Mouse (Mus musculus): ENCODE data around the gene Cdkal1.

The Cdkal1 gene

GRCm38 (mm10) chr13:29766377-29766776 is 89.1 kb downstream of the Cdkal1 start:
- DNase-seq (ENCODE audit: low spot score in 2 of 2) = no peak

- DNase-seq (ENCODE audit: low spot score in 2 of 2) = no peak
These were observed 90.2 kb downstream of the Cdkal1 start for GRCm38 (mm10) chr13:29765296-29765695.

DNA sequence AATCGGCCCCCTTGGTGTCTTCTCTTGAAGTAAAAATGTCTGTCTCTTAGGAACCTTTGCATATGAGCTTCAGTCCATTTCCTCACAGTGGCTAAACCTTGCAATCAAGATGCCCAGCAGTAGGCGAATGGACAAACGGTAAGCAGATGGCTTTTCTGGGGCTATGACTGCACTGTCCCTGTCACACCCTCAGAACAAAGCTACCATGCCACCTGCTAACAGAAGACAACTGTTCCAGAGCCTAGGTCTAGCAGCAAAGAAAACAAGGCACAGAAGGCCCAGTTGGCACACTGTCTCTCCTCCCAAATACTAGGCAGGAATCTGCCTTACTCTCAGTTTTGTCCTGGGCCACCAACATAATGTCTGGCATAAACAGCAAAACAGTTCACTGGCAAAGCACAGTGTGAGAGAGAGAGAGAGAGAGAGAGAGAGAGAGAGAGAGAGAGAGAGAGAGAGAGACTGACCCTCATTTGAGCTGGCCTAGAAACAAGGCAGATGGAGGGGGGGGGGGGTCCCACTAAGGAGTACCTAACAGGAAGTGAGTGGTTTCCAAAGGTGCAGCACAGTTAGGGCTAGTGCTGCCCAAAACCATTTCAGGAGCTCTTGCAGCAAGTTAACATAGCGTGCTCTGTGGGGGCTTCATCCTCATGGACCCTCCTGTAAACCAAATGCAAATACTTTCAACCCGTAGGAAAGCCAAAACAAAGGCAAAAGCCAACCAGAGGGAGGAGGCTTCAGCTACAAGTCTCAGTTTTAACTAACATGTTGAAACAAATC is 95.6 kb downstream of the Cdkal1 start:
- DNase-seq (ENCODE audit: low spot score in 2 of 2) = no peak

DNA sequence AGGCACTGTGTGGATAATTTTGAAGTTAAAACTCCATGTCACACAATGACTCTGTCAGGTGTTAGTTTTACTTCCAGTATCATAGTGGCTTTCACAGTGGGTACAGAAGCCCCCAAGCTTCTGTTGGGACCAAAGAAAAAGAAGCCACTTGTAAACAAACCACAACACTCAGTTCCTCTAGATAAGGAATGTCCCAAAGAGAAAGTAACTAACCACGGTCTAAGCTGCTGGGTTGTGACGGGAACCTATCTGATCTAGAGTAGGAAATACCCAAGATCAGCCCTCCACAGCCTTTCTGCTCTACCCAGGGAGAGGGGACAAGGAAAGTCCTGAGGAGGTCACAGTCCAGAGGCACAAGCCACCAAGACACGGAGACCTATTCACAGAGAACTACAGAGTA is 99.4 kb downstream of the Cdkal1 start:
- no peak for DNase-seq (ENCODE audit: low spot score in 2 of 2)

DNA sequence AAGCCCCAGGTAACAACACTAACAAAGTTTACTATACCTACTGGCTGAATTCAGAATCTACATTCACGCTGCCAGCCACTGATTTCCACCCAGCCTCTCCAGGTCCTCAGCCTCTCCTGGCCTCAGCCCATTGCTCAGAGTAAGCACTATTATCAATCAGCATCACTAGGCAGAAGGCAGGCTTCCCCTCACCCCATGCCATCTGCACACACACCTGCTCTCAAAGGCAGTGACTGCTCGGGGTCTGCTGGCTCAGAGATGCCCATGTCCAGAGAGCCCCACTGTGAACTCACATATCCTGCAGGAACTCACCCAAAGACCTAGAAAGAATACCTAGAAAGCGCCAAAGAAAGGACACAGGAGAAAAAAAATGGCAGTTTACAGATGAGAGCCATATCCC is 102.2 kb downstream of the Cdkal1 start:
- no peak for DNase-seq (ENCODE audit: low spot score in 2 of 2)

GRCm38 (mm10) chr13:29752061-29752460 is 103.4 kb downstream of the Cdkal1 start:
- no peak for DNase-seq (ENCODE audit: low spot score in 2 of 2)

DNA sequence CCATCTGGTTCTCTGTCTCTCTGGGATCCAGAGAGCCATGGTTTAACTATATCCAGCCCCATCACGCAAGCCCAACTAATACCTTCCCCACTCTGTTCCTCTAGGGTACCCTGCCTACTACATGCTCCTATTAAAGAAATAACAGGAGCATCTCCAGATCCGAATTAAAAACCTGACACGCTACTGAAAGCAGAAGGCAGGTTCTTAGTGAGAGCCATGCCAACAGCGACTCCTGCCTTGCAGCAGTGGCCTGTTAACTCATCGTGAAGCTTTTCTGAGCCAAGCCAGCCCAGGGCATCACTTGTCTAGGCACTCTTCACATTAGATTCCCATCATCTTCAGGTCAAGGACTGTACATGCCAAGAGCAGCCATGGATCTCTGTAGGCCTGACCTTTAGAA is 104.3 kb downstream of the Cdkal1 start:
- DNase-seq (ENCODE audit: low spot score in 2 of 2) = no peak

DNA sequence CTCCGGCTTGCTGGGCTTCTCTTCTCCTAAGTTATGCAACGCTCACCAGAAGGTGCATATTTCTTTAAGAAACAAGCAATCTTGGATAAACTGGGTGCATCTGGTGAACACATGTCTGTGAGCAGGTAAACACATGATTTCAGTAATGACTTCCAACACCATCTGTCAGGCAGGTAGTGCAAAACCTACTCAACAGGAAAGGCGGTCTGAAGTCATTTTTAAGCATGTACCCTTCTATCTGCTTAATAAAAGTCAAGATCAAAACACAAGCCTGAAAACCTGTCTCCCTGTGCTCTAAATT is 108.2 kb downstream of the Cdkal1 start:
- no peak for DNase-seq (ENCODE audit: low spot score in 2 of 2)

GRCm38 (mm10) chr13:29746501-29747346 is 108.8 kb downstream of the Cdkal1 start:
- DNase-seq (ENCODE audit: low spot score in 2 of 2) = no peak

DNA sequence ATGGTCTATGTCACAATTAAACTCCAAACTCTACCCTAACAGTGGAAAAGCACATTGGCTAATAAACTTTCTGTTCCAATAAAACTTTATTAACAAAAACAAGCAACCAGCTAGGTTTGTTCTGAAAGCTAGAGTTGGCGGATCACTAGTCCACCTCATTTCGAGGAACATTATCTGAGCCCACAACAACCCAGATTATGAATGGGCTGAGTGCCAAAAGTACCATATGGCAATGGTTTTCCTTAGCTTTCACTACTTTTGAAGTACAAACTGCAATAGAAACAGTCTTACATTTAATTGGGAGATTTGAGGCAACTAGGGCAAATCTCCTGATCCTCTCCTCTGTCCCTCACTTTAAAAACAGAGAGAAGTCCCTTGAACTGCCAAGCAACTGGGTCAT is 110.4 kb downstream of the Cdkal1 start:
- peak in 1 of 2 experiments; percentile 54 for DNase-seq (ENCODE audit: low spot score in 2 of 2)

GRCm38 (mm10) chr13:29744188-29744587 is 111.3 kb downstream of the Cdkal1 start:
- DNase-seq (ENCODE audit: low spot score in 2 of 2) = no peak

- DNase-seq (ENCODE audit: low spot score in 2 of 2) = no peak
These were observed 111.7 kb downstream of the Cdkal1 start for GRCm38 (mm10) chr13:29743761-29744160.

DNA sequence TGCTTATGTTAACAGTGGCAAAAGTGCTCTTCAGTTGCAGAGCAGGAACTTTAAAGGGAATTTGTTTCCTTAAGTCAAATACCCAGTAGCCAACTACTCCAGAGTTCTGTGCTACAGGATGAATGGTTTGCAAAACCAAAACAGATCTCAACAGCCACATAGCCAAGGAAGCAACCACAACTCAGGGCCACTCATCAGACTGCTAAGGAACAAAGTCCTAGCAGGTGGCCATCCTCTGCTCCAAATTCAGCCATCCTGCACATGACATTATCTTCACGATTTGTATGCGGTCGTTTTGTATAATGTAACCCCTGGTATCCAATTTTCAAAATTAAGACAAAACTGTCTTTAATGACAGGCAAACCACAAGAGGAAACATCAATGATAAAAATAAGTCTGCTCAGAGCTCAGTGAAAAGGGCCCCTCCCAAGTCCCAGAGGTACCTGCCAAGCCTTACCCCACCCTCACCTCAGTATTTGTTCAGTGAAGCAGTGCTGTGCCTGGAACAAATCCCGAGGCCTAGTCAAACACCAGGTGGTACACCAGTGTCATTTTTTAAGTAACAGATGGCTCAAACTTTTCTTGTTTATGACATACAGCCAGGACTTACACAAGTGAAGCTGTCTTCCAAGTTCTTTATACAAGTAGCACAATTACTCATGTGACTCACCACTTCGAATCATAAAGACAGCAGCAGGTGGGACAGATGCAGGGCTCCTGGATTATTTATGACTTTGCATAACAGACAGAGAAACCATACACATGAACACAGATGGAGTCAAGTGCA is 117.6 kb downstream of the Cdkal1 start:
- peak in 1 of 2 experiments; percentile 19 for DNase-seq (ENCODE audit: low spot score in 2 of 2)

GRCm38 (mm10) chr13:29734496-29734895 is 121.0 kb downstream of the Cdkal1 start:
- no peak for DNase-seq (ENCODE audit: low spot score in 2 of 2)

DNA sequence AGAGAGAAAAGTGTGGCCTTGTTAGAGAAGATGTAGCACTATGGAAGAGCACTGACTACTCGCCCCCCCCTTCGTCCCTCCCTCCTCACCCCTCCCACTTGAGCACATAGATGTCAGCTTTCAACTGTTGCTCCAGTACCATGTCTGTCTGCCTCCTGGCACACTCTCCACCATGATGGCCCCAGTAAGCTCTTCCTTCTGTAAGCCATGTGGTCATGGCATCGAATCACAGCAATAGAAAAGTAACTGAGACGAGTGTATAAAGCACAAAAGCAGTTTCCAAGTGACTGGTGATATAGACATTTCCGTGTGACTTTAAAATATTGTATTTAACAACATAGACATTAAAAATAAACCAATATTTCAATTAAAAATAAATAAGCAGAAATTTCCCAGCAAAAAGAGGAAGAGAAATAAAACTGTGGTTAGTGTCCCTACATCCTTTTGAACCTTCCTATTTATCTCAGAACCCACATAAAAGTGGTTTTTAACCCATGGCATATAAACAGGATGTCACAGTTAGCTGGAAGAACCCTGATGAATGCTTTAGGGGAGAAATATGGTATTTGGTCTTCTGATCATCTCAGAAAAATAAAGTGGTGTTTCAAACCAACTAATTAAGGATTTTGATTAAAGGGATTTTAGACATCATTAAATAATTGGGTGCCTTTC is 129.2 kb downstream of the Cdkal1 start:
- DNase-seq (ENCODE audit: low spot score in 2 of 2) = no peak

DNA sequence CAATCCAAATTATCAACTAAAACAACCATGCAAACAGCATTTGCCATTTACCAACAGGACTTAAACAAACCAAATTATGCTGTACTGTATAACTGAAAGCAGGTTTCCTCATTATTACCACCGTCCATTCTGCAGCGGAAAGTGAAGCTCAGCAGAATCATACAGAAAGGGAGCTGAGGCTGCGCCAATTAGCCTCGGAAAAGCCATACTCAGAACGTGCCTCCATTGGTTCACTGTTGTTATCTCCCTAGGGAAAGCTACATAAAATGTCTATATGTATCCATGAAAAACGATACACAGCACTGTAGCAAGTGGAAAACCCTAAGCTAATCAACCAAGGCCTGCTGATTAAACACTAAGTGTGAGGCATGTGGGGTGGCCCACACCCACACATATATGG is 130.6 kb downstream of the Cdkal1 start:
- DNase-seq (ENCODE audit: low spot score in 2 of 2) = no peak

GRCm38 (mm10) chr13:29723150-29723549 is 132.3 kb downstream of the Cdkal1 start:
- DNase-seq (ENCODE audit: low spot score in 2 of 2) = no peak

DNA sequence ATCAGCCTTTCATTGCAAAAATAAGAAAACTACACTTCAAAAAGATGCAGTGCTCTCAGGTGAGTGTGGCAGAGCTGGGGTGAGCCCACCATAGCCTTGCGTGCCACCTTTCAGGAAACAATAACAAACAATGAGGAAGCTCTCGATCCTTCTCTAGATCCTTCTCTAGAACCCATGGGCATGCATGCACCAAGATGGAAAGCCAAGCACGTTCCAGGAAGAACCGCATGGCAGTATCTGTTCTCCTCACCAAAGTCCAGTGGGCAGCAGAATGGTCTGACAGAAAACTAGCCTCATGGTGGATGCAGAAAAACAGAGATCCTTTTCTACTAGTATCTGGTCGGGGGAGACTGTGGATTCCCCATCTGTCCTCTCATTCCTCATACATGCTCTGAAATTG is 134.3 kb downstream of the Cdkal1 start:
- no peak for DNase-seq (ENCODE audit: low spot score in 2 of 2)

GRCm38 (mm10) chr13:29716550-29716949 is 138.9 kb downstream of the Cdkal1 start:
- no peak for DNase-seq (ENCODE audit: low spot score in 2 of 2)

DNA sequence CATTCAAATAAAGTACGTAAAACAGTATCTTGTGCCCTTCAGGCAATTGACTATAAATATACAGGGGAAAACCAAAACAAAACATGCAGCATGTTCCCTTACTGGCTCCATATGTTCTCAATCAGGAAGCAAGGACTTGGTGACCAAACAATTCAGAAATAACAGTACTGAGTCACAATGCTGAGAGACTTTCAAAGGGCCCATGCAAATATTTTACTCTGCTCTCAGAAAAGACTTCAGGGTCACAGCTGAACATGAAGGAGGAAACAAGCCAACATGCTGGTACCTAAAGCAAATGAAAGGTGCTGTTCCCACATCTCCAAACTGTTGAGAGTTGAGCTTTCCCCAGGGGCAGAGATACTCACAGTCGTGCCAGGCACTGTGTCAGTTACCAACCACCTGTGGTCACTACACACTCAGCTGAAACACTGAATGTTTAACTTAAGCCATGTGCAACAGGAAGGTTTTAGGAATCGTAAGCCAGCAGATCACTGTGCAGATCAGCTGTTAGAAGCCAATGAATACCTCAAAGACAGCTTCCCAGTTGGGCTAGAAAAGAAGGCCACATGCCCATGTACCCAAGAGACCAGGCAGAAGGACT is 140.1 kb downstream of the Cdkal1 start:
- DNase-seq (ENCODE audit: low spot score in 2 of 2) = no peak

DNA sequence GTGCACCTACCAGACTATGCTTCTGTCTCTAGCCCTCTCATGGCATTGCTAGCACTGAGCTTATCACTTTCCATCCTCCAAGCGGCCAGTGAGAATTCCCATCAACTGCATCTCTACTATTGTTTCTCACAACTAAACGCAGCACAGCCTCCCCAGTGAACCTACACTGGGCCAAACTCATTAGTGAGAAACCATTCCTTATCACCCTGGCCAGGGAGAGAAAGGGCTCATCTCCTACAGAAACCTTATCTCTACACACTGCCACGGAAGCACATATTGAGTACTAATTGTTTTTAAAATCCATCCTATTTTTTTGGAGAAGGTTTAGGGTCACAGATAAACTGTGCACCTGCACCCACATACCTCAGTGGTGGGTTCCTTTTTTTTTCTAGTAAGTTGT is 147.9 kb downstream of the Cdkal1 start:
- DNase-seq (ENCODE audit: low spot score in 2 of 2) = no peak

Measured in frontal cortex, postnatal 36 days (tissue).